Mouse (Mus musculus): ENCODE results near the gene Tssk2.

The Tssk2 gene

DNA sequence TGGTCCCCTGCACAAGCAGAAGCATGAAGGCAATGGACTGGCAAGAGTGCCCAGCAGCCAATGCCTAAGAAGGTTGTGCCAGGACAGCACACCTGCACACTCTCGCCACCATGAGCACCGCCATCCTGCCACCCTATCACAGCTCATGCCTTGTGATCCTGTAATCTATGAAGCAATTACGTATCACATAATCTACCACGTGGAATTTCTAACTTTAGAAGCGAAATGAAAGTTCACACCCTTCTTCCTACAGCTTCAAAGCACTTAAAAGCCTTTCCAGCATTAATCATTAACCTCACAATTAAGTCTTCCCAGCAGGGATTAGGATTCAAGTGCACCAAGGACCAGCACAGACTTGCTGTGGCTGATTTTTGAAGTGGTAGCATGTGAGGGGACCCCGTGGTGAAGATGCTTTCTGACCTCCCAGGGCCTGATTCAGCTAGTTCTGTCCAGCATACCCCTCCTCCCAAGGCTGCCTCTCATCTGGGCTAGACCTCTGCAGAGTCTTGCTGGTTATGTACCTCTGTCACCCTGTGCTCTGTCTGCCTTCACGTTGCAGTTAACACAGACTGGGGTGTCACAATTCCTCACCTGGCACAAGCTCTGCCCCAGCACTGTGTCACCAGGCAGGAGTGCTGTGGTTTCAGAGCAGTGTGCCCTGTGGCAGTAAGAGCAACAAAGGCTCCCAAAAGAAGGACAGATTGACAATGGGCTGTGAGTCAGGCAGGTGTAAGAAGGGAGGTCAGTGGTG lies 46.8 kb downstream of the Tssk2 start:
- no peak for DNase-seq (ENCODE audit: low spot score in 2 of 2)

DNA sequence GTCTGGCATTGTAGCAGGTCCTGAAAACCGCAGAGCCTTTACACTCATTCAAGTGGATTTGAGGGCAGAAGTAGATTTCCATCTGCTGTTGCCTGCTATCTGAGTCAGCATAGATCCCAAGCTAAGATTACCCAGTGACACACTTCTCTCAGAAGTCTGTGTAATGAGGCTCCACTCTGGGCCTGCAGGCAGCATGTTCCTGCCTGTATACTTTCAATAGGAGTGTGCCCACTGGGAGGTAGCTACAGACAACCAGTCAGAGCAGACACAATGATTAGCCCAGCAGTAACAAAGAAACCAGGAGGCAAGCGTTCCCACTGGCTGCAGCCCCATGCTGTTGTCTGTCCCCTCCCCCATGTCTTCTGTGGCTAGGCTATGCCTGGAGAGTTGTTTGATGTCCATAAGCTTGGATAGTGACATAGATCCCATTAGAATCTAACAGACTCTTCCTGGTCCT lies 51.0 kb downstream of the Tssk2 start:
- DNase-seq (ENCODE audit: low spot score in 2 of 2): no peak
